Mouse (Mus musculus): Measurements from ENCODE around the gene Psma7. TPM values are rescaled to one million over a fixed set of nuclear protein-coding genes. Genes with fewer than 3 reads are reported as not detected.
A peak's percentile ranks its signal among the peaks of the same experiment; 100 is the strongest.

The Psma7 gene
- polyA plus RNA-seq, 1 experiment from 2014 or later, result 701 TPM

DNA sequence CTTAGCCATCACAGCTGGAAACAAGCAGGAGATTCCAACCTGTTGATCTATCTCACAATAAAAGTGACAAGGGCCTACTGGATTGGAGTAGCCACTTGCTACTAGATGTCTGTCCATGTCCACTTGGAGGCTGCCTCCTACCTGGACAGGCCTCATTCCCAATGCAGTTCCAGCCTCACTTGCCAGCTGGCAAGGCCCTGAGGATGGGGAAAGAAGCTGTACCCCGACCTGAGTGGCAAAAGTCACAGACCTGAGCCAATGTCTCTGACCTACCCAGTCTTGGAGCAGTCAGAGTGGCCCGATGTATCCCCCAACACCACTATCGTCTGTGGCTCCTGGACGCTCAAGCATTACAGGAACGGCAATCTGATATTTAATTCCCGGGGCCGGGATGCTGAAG, 28.5 kb downstream of the Psma7 start:
- DNase-seq (ENCODE audit: low spot score), result peak; percentile 16

GRCm38 (mm10) chr2:180011370-180011769, 30.9 kb downstream of the Psma7 start:
- WGBS, result 79% methylated on average over 6 of the region's 6 CpGs
- H3K9me3 ChIP-seq, result peaks cover 3% of the 10 kb centered on the region; the same call in 1 of the 2 replicates
- H3K4me3 ChIP-seq, result no peak overlapping the region
- H3K27ac ChIP-seq, result no peak overlapping the region
- DNase-seq (ENCODE audit: low spot score), result peak; percentile 41
- H3K36me3 ChIP-seq, result no peaks in the 10 kb centered on the region
- peaks cover 1% of the 10 kb centered on the region; the same call in 1 of the 2 replicates for H3K27me3 ChIP-seq (ENCODE audit: insufficient read depth, poor library complexity, severe bottlenecking)
- no peaks in the 10 kb centered on the region for H3K4me1 ChIP-seq

More for the DNA sequence above, 28.5 kb downstream of the Psma7 start:
- 85% methylated on average over 7 of the region's 7 CpGs for whole genome bisulfite sequencing
- Histone ChIP-seq H3K4me1 (peaks cover 5% of the 10 kb centered on the region; the same call in 1 of the 2 replicates), H3K36me3 (no peaks in the 10 kb centered on the region), H3K9me3 (peaks cover 3% of the 10 kb centered on the region; the same call in 1 of the 2 replicates), H3K27ac (no peak overlapping the region), H3K4me3 (no peak overlapping the region), H3K27me3 (ENCODE audit: insufficient read depth, poor library complexity, severe bottlenecking) (peaks cover 6% of the 10 kb centered on the region)

DNA sequence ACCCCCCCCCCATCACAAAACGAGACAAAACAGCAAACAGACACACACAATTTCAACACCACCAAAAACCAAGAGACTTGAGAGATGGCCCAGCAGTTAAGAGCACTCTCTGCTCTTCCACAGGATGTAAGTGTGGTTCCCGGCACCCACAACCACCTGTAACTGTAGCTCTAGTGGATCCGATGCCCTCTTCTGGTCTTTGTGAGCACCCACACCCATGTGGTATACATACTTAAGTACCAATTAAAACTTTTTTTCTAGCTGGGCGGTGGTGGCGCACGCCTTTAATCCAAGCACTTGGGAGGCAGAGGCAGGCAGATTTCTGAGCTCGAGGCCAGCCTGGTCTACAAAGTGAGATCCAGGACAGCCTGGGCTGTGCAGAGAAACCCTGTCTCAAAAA, 31.5 kb downstream of the Psma7 start:
- no peaks in the 10 kb centered on the region for H3K4me1 ChIP-seq
- peaks cover 3% of the 10 kb centered on the region; the same call in 1 of the 2 replicates for H3K9me3 ChIP-seq
- peaks cover 8% of the 10 kb centered on the region; the same call in 1 of the 2 replicates for H3K27me3 ChIP-seq (ENCODE audit: insufficient read depth, poor library complexity, severe bottlenecking)
- no peak overlapping the region for H3K4me3 ChIP-seq
- no peaks in the 10 kb centered on the region for H3K36me3 ChIP-seq
- 86% methylated on average over 7 of the region's 7 CpGs for WGBS
- no peak overlapping the region for H3K27ac ChIP-seq
- DNase-seq (ENCODE audit: low spot score), result peak; percentile 43

- 39% methylated on average over 8 of the region's 9 CpGs for WGBS
- H3K4me1 ChIP-seq, result no peaks in the 10 kb centered on the region
- DNase-seq (ENCODE audit: low spot score), result peak; percentile 64
- H3K27me3 ChIP-seq (ENCODE audit: insufficient read depth, poor library complexity, severe bottlenecking), result peaks cover 10% of the 10 kb centered on the region; the same call in 1 of the 2 replicates
- no peak overlapping the region for H3K4me3 ChIP-seq
- no peaks in the 10 kb centered on the region for H3K36me3 ChIP-seq
- H3K27ac ChIP-seq, result no peak overlapping the region
- peaks cover 3% of the 10 kb centered on the region; the same call in 1 of the 2 replicates for H3K9me3 ChIP-seq
These were observed 35.7 kb downstream of the Psma7 start for GRCm38 (mm10) chr2:180006352-180007017.

DNA sequence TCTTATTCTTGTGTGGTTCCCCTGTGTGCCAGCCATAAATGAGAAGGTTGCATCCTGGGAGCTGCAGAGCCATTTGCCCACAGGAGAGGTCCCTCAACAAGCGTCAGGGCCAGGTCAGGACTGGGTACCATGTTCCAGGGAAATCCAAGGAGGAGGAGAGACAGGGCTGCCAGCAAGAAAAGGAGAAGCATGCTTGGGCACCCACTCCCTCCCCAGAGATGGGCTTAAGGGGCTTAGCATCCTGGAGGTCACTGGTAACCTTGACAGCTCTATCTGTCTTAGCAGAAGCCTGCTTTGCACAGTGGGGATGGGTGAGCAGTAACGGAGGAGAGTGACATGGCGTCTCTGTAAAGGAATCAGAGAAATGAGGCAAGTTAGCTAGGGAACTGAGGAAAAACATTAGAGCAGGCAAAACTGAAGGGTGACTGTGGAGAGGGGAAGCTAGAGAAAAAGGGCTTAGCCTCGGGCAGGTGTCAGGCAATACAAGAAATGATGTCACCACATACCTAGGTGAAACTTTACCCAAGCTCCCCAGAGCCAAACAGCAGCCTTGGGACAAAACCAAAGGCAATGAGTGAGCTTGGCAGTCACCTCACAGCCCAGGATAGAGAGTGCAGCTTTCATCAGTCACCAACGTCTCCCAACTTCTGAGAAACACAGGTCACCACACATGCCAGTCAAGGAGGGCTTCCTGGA, 36.4 kb downstream of the Psma7 start:
- WGBS, result 50% methylated on average over 5 of the region's 5 CpGs
- H3K9me3 ChIP-seq, result peaks cover 3% of the 10 kb centered on the region; the same call in 1 of the 2 replicates
- peaks cover 10% of the 10 kb centered on the region; the same call in 1 of the 2 replicates for H3K27me3 ChIP-seq (ENCODE audit: insufficient read depth, poor library complexity, severe bottlenecking)
- no peaks in the 10 kb centered on the region for H3K4me1 ChIP-seq
- H3K36me3 ChIP-seq, result no peaks in the 10 kb centered on the region
- DNase-seq (ENCODE audit: low spot score), result no peak
- no peak overlapping the region for H3K4me3 ChIP-seq
- H3K27ac ChIP-seq, result no peak overlapping the region

GRCm38 (mm10) chr2:180001635-180002034, 40.6 kb downstream of the Psma7 start:
- Histone ChIP-seq H3K27me3 (ENCODE audit: insufficient read depth, poor library complexity, severe bottlenecking) (peaks cover 10% of the 10 kb centered on the region; the same call in 1 of the 2 replicates), H3K9me3 (no peaks in the 10 kb centered on the region), H3K4me1 (no peaks in the 10 kb centered on the region), H3K4me3 (no peak overlapping the region), H3K27ac (no peak overlapping the region), H3K36me3 (no peaks in the 10 kb centered on the region)
- WGBS, result 85% methylated on average over 9 of the region's 9 CpGs
- DNase-seq (ENCODE audit: low spot score), result peak; percentile 66

DNA sequence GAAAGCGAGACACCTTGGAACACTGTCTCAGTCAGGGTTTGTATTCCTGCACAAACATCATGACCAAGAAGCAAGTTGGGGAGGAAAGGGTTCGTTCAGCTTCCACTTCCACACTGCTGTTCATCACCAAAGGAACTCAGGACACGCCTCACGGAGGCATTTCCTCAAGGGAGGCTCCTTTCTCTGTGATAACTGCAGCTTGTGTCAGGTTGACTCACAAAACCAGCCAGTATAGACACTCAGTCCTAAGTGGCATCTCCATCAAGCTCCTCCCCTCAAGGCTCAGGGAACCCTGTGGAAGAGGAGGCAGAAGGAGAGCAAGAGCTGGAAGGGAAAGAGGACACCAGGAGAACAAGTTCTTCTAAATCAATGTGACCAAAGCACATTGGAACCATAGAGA, 43.8 kb downstream of the Psma7 start:
- H3K27ac ChIP-seq, result no peak overlapping the region
- H3K9me3 ChIP-seq, result no peaks in the 10 kb centered on the region
- no peaks in the 10 kb centered on the region for H3K36me3 ChIP-seq
- no peaks in the 10 kb centered on the region for H3K4me1 ChIP-seq
- no peaks in the 10 kb centered on the region for H3K27me3 ChIP-seq (ENCODE audit: insufficient read depth, poor library complexity, severe bottlenecking)
- H3K4me3 ChIP-seq, result no peak overlapping the region
- WGBS, result 61% methylated on average over 4 of the region's 4 CpGs
- DNase-seq (ENCODE audit: low spot score), result peak; percentile 45

DNA sequence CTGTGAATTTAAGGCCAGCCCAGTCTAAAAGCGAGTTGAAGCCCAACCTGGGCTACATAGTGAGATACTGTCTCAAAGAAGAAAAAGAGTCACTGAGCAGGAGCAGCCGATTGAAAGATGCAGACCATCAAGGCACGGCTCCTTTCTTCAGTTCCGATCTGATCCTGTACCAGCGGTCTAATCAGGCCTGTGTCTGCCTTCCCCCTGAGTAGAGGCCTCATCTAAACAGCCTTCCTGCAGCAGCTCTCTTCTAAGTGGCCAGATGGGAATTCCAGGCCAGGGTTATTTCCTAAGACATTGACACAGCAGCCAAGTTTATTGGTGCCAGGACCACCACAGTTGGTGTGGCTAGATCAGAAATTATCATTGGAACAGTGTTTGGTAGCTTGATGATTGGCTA, 49.2 kb downstream of the Psma7 start:
- H3K36me3 ChIP-seq, result no peaks in the 10 kb centered on the region
- H3K4me1 ChIP-seq, result peaks cover 4% of the 10 kb centered on the region; the same call in 1 of the 2 replicates
- 72% methylated on average over 5 of the region's 5 CpGs for WGBS
- H3K27ac ChIP-seq, result no peak overlapping the region
- H3K27me3 ChIP-seq (ENCODE audit: insufficient read depth, poor library complexity, severe bottlenecking), result no peaks in the 10 kb centered on the region
- peak; percentile 63 for DNase-seq (ENCODE audit: low spot score)
- H3K4me3 ChIP-seq, result no peak overlapping the region
- H3K9me3 ChIP-seq, result no peaks in the 10 kb centered on the region

GRCm38 (mm10) chr2:179989098-179989497, 53.1 kb downstream of the Psma7 start:
- H3K4me3 ChIP-seq, result no peak overlapping the region
- peak; percentile 50 for DNase-seq (ENCODE audit: low spot score)
- no peaks in the 10 kb centered on the region for H3K9me3 ChIP-seq
- no peak overlapping the region for H3K27ac ChIP-seq
- H3K36me3 ChIP-seq, result no peaks in the 10 kb centered on the region
- 78% methylated on average over 1 of the region's 1 CpGs for WGBS
- H3K4me1 ChIP-seq, result peaks cover 32% of the 10 kb centered on the region
- H3K27me3 ChIP-seq (ENCODE audit: insufficient read depth, poor library complexity, severe bottlenecking), result no peaks in the 10 kb centered on the region

- Histone ChIP-seq H3K4me3 (no peak overlapping the region), H3K27ac (no peak overlapping the region), H3K9me3 (no peaks in the 10 kb centered on the region), H3K4me1 (peaks cover 38% of the 10 kb centered on the region), H3K36me3 (no peaks in the 10 kb centered on the region), H3K27me3 (ENCODE audit: insufficient read depth, poor library complexity, severe bottlenecking) (no peaks in the 10 kb centered on the region)
- WGBS, result 66% methylated on average over 10 of the region's 10 CpGs
- DNase-seq (ENCODE audit: low spot score), result peak; percentile 73
These were observed 55.7 kb downstream of the Psma7 start for GRCm38 (mm10) chr2:179986437-179987022.

Data from heart, embryonic 10.5 days (tissue).